14 mouse cellular contexts compared by ENCODE assay signal in genomic region chr1:190912623-190913022, GRCm38 (mm10). TPM values are rescaled to one million over a fixed set of nuclear protein-coding genes. Genes with fewer than 3 reads are reported as not detected.
A peak's percentile ranks its signal among the peaks of the same experiment; 100 is the strongest.
DNase-seq lines count a peak whose midpoint lies in the region; ATAC-seq and TF ChIP-seq lines count a peak whose summit lies in the region.
"Had no signal": no experiment of that assay in that cellular context is flagged by ENCODE, and none has a peak within 500 bp of the region (broad histone marks: within the 10 kb centered on the region; RNA-seq: fewer than 3 reads in every experiment).

No protein-coding gene starts in this region.

- H3K9ac ChIP-seq in hindbrain, embryonic 14.5 days, result no peak overlapping the region
- H3K9ac ChIP-seq in hindbrain, embryonic 12.5 days, result no peak overlapping the region
- H3K9ac ChIP-seq in neural tube, embryonic 12.5 days, result no peak overlapping the region
- no peak overlapping the region for H3K9ac ChIP-seq in stomach, postnatal 0 days (ENCODE audit: low read length)
- H3K9ac ChIP-seq: stomach, embryonic 15.5 days had no signal

- peaks cover 18% of the 10 kb centered on the region for H3K4me1 ChIP-seq in hindbrain, embryonic 14.5 days (replicated peaks; ENCODE audit: control insufficient read depth, insufficient read depth, low read length)
- peaks cover 20% of the 10 kb centered on the region for H3K4me1 ChIP-seq in hindbrain, embryonic 12.5 days
- H3K4me1 ChIP-seq in neural tube, embryonic 12.5 days, result peaks cover 22% of the 10 kb centered on the region
- peaks cover 3% of the 10 kb centered on the region; the same call in 1 of the 2 replicates for H3K4me1 ChIP-seq in stomach, postnatal 0 days (replicated peaks; ENCODE audit: control insufficient read depth, insufficient read depth)

- DNase-seq in hindbrain, embryonic 14.5 days (ENCODE audit: low spot score), result no peak
- DNase-seq in neural tube, embryonic 10.5 days (ENCODE audit: extremely low spot score, low spot score), result no peak
- DNase-seq in brain, adult 2 months (ENCODE audit: low read depth, low spot score), result peak; percentile 46
- no peak for DNase-seq in stomach, postnatal 0 days (ENCODE audit: low spot score)
- DNase-seq in urinary bladder, adult 18-20 months (ENCODE audit: low spot score in 2 of 2), result no peak
- DNase-seq: adrenal gland, postnatal 36 days; cerebellum, adult 18-20 months; heart, adult 2 months; kidney, postnatal 4 days; right cerebral cortex, postnatal 14 days had no signal

- H3K4me3 ChIP-seq in hindbrain, embryonic 14.5 days (replicated peaks; ENCODE audit: low read length), result 0 out of 2 replicates have a peak overlapping the region, but pooled peaks have one; percentile 57
- H3K4me3 ChIP-seq in hindbrain, embryonic 12.5 days, result no peak overlapping the region
- no peak overlapping the region for H3K4me3 ChIP-seq in neural tube, embryonic 12.5 days
- H3K4me3 ChIP-seq in stomach, postnatal 0 days (ENCODE audit: low read depth, low read length), result no peak overlapping the region

- WGBS in hindbrain, embryonic 14.5 days, result 68% methylated on average over 1 of the region's 1 CpGs
- WGBS in hindbrain, embryonic 12.5 days, result 41% methylated on average over 1 of the region's 1 CpGs
- 44% methylated on average over 1 of the region's 1 CpGs for WGBS in neural tube, embryonic 12.5 days
- WGBS in stomach, postnatal 0 days, result 36% methylated on average over 1 of the region's 1 CpGs

- H3K9me3 ChIP-seq in hindbrain, embryonic 14.5 days (ENCODE audit: control insufficient read depth, low read length), result no peaks in the 10 kb centered on the region
- no peaks in the 10 kb centered on the region for H3K9me3 ChIP-seq in hindbrain, embryonic 12.5 days (replicated peaks)
- H3K9me3 ChIP-seq in neural tube, embryonic 12.5 days, result no peaks in the 10 kb centered on the region
- no peaks in the 10 kb centered on the region for H3K9me3 ChIP-seq in stomach, postnatal 0 days (ENCODE audit: control insufficient read depth, low read length)
- H3K9me3 ChIP-seq: stomach, embryonic 15.5 days had no signal

- H3K27me3 ChIP-seq in hindbrain, embryonic 14.5 days (ENCODE audit: control insufficient read depth, insufficient read depth, low read length), result no peaks in the 10 kb centered on the region
- H3K27me3 ChIP-seq in hindbrain, embryonic 12.5 days, result 0 out of 2 replicates have a peak, but pooled peaks cover 2% of the 10 kb centered on the region
- no peaks in the 10 kb centered on the region for H3K27me3 ChIP-seq in neural tube, embryonic 12.5 days (replicated peaks)
- H3K27me3 ChIP-seq in stomach, postnatal 0 days (ENCODE audit: control insufficient read depth, insufficient read depth, low read length), result no peaks in the 10 kb centered on the region
- H3K27me3 ChIP-seq: Patski; stomach, embryonic 15.5 days had no signal

- H3K36me3 ChIP-seq in hindbrain, embryonic 14.5 days (replicated peaks; ENCODE audit: control insufficient read depth, insufficient read depth), result no peaks in the 10 kb centered on the region
- no peaks in the 10 kb centered on the region for H3K36me3 ChIP-seq in hindbrain, embryonic 12.5 days
- no peaks in the 10 kb centered on the region for H3K36me3 ChIP-seq in neural tube, embryonic 12.5 days
- H3K36me3 ChIP-seq in stomach, postnatal 0 days (ENCODE audit: control insufficient read depth, insufficient read depth, low read length), result no peaks in the 10 kb centered on the region
- H3K36me3 ChIP-seq: stomach, embryonic 15.5 days had no signal

- TF ChIP-seq EP300 in stomach, postnatal 0 days (optimal IDR thresholded peaks at IDR 0.05), result no peak

- peak overlapping the region; percentile 77 for H3K4me2 ChIP-seq in hindbrain, embryonic 14.5 days (replicated peaks)
- H3K4me2 ChIP-seq in hindbrain, embryonic 12.5 days (replicated peaks), result no peak overlapping the region
- H3K4me2 ChIP-seq in neural tube, embryonic 12.5 days (replicated peaks), result peak overlapping the region; percentile 85; the same call in 1 of the 2 replicates
- H3K4me2 ChIP-seq in stomach, postnatal 0 days (replicated peaks; ENCODE audit: low read depth), result no peak overlapping the region

- peak; percentile 41 for TF ChIP-seq CTCF in stomach, postnatal 0 days (IDR thresholded peaks at IDR 0.05; ENCODE audit: low read depth)

- no peak for ATAC-seq in hindbrain, embryonic 14.5 days (ENCODE audit: low FRiP score)
- no peak for ATAC-seq in hindbrain, embryonic 12.5 days (ENCODE audit: low FRiP score)
- no peak for ATAC-seq in neural tube, embryonic 12.5 days (ENCODE audit: low FRiP score, low read depth)
- no peak for ATAC-seq in stomach, postnatal 0 days (ENCODE audit: low FRiP score, low TSS enrichment)

- no peak overlapping the region for H3K27ac ChIP-seq in hindbrain, embryonic 14.5 days
- H3K27ac ChIP-seq in hindbrain, embryonic 12.5 days, result no peak overlapping the region
- no peak overlapping the region for H3K27ac ChIP-seq in neural tube, embryonic 12.5 days
- no peak overlapping the region for H3K27ac ChIP-seq in stomach, postnatal 0 days (replicated peaks)
- H3K27ac ChIP-seq: stomach, embryonic 15.5 days had no signal

RNA-seq across cellular contexts. Expression of gene Rps6kc1, which starts 1.1 kb away (rescaled TPM):
- polyA plus RNA-seq in hindbrain, embryonic 14.5 days (2014; fragmentation: Nextera tagmentation; extraction: Ambion mirVana), result 27.7 and 36.4 TPM in 2 replicates
- 23.9 and 29.1 TPM in 2 replicates for polyA plus RNA-seq in hindbrain, embryonic 12.5 days (2016; fragmentation: Nextera tagmentation; extraction: Ambion mirVana)
- 24.7 and 26.4 TPM in 2 replicates for polyA plus RNA-seq in neural tube, embryonic 12.5 days (2016; fragmentation: Nextera tagmentation; extraction: Ambion mirVana)
- 4.5 TPM in 2 replicates for polyA plus RNA-seq in stomach, postnatal 0 days (2015; fragmentation: Nextera tagmentation; extraction: Ambion mirVana)

RNA-seq across cellular contexts. Expression of gene Angel2, which starts 12.3 kb away (rescaled TPM):
- polyA plus RNA-seq in hindbrain, embryonic 14.5 days (2014; fragmentation: Nextera tagmentation; extraction: Ambion mirVana), result 48.2 and 52.7 TPM in 2 replicates
- polyA plus RNA-seq in hindbrain, embryonic 12.5 days (2016; fragmentation: Nextera tagmentation; extraction: Ambion mirVana), result 63.1 and 64.4 TPM in 2 replicates
- polyA plus RNA-seq in neural tube, embryonic 12.5 days (2016; fragmentation: Nextera tagmentation; extraction: Ambion mirVana), result 65.3 and 66.0 TPM in 2 replicates
- polyA plus RNA-seq in stomach, postnatal 0 days (2015; fragmentation: Nextera tagmentation; extraction: Ambion mirVana), result 20.5 and 22.0 TPM in 2 replicates

Comparison
In these comparisons a context has a peak if more than half of its experiments do, and no peak if none do; other contexts are left out.
1. H3K4me2 ChIP-seq: peak in hindbrain, embryonic 14.5 days (single experiment) and neural tube, embryonic 12.5 days (single experiment); none in hindbrain, embryonic 12.5 days (single experiment) and stomach, postnatal 0 days (single experiment).